Mouse (Mus musculus) layer of hippocampus, adult 11-12 months (tissue): Measurements from ENCODE around the gene Hba-a1.
"Not testable (repeated sequence)": the region's sequence is repeated elsewhere in the genome, so short reads cannot be mapped to it uniquely, and the experiment has no call there.

ENCODE experiments used
- DNase-seq: peaks from one replicate; pipeline ENCODE4 v3.0.0; 2022; ENCODE audit warnings: low spot score

Hba-a1 gene

GRCm38 (mm10) chr11:32283091-32283777, at the start of gene Hba-a1:
Hba-a1 (plus strand) TSS chr11:32283511.
- not testable (repeated sequence) for DNase-seq

DNA sequence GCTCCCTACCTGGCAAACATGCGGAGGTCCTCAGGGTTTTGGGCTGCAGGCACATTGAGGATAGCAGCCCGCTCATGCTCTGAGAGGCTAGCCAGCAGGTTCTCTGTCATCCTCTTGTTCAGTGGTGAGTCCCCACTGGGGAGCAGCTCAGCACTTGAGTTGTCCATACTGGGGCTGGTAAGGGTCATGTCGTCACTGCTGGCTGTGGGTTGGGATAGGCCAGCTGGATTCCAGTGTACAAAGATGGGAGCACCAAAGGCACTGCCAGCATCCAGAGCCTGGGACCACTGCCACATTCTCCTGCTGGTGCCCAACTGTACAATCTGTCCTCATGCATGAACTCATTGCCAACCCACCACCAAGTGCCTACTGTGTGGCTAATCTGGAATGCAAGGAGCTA, 49.4 kb upstream of the Hba-a1 start:
- DNase-seq: peak; percentile 48

GRCm38 (mm10) chr11:32234816-32235485, 48.4 kb upstream of the Hba-a1 start:
- DNase-seq: no peak

DNA sequence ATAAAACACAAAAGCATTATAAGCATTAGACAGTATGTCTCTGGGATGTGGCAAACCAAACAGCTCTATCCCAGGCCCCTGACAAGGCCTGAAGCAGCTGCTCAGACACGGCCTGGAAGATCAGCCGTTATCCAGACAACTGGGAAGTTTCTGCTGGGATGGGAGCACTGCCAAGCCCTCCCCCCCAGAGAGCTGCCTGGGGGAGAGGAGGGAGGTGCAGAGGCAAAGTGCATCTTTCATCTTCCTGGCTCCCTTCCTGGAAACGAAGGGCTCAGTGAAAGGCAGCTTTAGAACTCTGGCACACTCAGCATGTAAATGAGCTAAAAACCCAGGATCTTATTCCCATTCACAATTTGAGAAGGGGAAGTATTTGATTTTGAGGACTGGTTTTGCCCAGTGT, 47.7 kb upstream of the Hba-a1 start:
- DNase-seq: peak; percentile 57

- DNase-seq: no peak
Observed at GRCm38 (mm10) chr11:32236132-32236531, 47.2 kb upstream of the Hba-a1 start.

GRCm38 (mm10) chr11:32236712-32237410, 46.5 kb upstream of the Hba-a1 start:
- peak; percentile 66 for DNase-seq

DNA sequence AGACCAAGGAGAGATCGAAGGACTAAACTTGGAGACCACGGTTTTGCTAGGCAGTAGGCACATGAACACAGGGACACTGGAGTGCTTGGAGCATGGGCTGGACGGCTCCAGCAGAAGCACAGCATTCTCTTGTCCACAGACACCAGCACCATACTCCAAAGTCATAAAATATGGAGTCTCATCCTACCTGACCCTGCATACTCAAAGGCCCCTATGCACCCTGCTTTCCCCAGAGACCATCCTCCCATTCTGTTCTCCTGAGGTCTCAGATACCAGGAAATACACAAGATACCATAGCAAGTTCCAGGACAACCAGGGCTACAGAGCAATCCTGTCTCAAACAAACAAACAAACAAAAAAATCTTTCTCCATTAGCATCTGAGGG, 45.9 kb upstream of the Hba-a1 start:
- no peak for DNase-seq

DNA sequence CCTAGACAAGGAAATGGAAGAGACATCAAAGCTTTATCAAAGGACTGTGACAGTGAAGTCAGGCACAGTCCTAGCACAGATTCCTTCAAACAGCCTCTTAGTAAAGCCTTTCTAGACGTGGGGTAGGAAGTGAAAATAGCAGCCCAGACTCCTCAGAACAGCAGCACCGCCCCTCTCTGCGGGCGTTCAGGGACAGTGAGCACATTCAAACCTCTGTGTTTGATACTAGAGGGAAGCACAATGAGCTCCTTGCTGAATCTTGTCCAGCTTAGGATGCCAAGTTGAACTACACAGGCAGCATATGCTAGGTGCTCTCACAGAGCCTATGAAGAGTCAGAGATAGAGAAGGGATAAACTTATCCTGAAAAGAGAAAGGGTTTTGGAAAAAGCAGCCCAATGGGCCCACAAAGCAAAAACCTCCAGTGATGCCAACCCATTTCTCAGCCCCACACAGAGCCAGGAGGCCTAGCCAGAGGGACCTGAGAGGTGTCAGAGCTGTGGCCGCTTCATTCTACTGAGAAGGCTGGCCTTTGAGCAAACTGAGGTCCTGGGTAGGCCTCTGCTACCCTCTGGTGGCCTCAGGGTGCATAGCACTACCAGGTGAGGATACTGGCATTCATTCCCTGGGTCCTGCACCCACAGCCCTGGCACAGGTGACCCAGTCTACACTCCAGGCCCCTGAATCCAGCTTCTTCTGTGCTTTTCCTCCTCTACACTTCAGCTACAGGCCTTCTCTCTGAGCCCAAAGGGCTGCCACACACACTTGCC, 45.0 kb upstream of the Hba-a1 start:
- peak; percentile 80 for DNase-seq

DNA sequence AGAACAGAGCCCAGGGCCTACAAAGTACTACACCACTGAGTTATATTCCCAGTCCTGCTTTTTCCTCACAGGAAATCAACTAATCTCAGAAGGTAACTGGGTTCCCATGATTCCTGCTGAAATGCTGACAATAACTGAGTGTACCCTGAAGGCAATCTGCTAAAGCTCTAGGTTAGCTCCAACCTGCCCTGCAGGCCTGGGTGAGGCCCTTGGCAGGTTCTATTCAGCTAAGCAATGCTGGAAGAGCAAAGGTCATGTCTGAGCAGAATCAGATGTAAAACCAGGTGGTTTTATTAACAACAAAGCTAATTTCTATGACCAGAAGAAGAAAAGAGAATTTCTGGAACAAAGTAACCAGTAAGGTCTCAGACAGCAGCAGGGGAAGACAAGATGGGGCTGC, 41.9 kb upstream of the Hba-a1 start:
- no peak for DNase-seq

DNA sequence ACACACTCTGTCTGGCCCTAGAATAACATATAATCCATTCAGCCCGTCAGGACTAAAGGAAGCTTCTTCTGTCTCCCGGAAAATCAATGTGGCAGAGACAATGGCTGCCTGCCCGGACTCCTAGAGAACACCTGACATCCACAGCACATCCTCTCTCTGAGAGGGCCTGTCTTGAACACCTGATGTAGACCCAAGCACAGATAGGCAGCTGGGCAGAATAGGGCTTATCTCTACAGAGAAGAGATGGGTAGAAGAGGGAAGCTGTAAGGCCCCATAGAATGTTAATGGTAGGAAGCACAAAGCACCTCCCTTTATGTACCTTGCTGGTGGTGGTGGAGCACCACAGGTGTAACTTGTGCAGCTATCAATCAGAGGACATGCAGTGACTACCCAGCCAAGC, 41.1 kb upstream of the Hba-a1 start:
- no peak for DNase-seq

DNA sequence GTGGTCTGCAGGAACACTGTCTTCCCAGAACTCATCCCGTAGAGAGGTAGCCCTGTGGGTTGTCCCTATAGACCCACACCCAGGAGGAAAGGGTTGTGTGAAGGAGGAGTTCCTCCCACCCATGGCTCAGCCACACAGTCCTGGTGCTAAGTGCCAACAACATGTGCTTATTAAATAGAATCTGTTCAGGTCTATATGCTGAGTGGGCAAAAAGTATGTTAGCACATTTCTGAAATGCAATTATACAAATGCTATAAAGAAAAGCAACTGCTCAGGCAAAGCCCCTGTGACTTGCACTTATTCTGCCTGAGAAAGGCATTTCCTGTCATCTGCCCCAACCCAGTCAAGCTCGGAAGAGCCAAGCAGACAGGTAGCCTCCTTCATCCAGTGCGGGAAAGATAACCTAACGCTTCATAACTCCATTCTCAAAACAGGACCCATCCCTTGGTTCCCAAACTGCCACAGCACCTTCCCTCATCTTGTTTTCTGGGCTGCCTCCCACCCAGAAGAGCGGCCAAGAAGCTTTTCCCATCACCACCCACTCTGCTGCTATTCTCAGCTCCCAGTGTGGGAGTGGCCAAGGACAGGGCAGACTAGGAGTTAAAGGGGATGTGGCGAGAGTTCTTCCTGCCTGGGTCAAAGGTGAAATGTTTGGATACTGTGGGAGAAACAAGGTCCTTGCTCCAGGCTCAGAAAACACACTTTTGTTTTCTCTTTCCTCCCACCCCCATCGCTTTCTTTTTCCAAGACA, 39.9 kb upstream of the Hba-a1 start:
- no peak for DNase-seq

GRCm38 (mm10) chr11:32244064-32244463, 39.2 kb upstream of the Hba-a1 start:
- DNase-seq: no peak

DNA sequence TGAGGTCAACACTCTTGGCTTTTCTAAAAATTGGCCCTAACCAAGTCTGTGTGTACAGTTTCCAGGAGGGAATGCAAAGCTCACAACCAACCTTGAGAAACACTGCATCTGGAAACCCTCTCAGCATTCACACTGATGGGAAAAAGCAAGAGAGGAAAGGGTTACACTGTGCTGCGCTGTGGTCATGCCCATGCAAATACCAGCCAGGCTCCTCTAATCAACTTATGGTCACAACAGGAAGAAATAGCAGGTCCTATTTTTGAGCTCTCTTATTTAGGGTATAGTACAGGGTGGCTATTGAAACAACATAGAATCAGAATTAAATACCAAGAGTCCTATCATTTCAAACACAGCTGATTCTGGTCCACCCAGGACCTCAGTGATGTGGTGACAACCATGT, 38.7 kb upstream of the Hba-a1 start:
- no peak for DNase-seq

DNA sequence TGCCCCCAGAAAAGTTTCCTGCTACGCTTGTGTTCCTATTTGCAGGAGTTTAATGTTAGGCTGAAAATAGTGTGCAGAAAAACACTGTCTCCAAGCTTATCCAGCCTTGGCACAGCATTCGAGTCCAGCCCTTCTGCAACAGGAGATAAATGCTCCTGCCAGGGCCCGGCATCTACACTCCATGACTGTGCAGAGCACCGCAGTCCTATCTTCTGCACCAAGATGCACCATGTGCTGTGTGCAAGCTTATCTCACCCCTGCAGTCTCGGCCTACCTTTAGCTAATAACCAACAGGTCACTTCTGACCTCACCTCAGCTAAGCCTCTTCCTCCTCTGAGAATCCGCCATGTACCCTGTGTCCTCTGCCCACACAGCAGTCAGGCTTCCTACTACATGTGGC, 37.7 kb upstream of the Hba-a1 start:
- DNase-seq: no peak

- no peak for DNase-seq
Observed at GRCm38 (mm10) chr11:32247068-32247467, 36.2 kb upstream of the Hba-a1 start.

- DNase-seq: no peak
Observed at GRCm38 (mm10) chr11:32248350-32248749, 35.0 kb upstream of the Hba-a1 start.

DNA sequence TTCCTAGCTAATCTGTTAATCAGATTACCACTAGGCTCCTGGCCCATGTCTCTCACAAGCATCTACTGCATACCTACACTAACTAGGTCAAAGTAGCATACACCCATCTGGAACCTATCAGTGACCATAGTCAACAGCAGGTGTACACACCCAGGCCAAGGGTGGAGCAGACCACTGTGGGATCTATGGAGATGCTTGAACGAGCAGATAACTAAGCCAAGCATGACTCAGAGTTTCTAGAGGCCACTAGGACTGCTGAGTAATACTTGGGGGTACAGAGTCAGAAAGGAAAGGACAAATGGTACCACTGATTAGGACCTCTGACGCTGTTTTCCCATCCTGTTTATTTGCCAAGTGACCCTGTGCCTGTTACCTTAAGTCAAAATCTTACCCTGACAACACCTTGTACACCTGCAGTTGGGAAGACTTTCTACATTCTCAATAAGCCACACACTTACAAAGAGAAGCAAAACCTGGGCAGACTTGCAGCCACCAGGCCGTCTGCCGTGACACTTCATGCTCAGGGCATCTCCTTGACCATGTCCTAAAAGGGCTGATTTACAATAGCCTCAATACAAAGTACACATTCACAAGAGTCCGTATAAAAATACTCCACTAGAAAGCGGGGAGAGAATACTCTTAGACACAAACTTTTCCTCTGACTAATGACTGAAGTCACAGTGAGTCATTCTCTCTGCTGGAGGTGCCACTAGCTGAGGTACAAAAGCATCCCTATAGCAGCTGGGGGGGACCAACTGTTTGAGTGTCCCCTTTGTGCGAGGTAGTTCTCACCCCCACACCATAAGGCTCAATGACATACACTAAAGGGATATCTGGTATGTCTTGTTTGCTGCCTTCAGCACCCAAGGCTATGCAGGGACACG, 32.2 kb upstream of the Hba-a1 start:
- DNase-seq: no peak

DNA sequence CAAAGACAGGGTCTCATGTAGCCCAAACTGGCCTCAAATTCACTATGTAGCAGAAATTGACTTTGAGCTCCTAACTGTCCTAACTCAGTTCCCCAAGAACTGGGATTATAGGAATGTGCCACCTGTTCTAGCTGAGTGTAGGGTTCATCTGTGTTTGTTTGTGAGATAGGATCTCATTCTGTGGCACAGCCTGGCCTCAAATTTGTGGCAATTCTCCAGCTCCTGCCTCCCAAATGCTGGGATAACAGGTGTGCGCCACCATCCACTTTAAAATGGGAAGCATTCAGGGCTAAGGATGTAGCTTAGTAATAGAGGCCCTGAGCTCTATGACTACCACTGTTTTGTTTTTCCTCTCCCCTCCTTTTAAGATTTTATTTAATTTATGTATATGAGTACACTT, 30.2 kb upstream of the Hba-a1 start:
- no peak for DNase-seq

DNA sequence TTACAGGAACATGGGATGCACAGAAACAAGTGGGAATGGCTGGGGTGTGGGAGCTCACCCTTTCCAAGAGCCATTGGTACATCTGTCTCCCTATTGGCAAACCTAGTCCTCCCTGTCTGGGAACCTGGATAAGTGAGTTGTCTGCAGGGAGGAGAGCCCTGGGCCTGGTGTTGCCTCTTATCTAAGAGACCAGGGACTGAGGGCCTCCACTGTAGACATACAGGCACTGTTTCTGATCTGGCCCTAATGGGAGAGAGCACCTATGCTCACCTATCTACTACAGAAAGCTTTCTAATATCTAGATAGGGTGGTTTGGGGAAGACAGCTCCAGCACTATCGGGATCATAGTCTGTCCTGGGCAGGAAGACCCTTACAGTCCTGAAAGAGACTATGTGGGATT, 27.2 kb upstream of the Hba-a1 start:
- DNase-seq: no peak

- DNase-seq: no peak
Observed at GRCm38 (mm10) chr11:32256566-32256965, 26.7 kb upstream of the Hba-a1 start.
